Mouse (Mus musculus) neural tube, embryonic 12.5 days (tissue): ENCODE results near the gene Ptpn14. TPM values are rescaled to one million over a fixed set of nuclear protein-coding genes. Genes with fewer than 3 reads are reported as not detected.

Experiments
- ATAC-seq: fragments of 200-750 bp; cut with Nextera tagmentation; 2 replicates; pipeline ENCODE4 v1.8.0; 2017; ENCODE audit warnings: low read depth, mild to moderate bottlenecking, moderate TSS enrichment, moderate library complexity; ENCODE audit not compliant: low FRiP score
- H3K27ac ChIP-seq: fragments of 300-500 bp; sonication (generic); 2 replicates; pipeline ENCODE4 v1.5.1; 2016
- H3K27me3 ChIP-seq: fragments of 300-500 bp; sonication (generic); replicated peaks from 2 replicates; pipeline ENCODE4 v1.6.1; 2016; ENCODE audit warnings: mild to moderate bottlenecking
- H3K36me3 ChIP-seq: fragments of 300-500 bp; sonication (generic); 2 replicates; pipeline ENCODE4 v1.6.1; 2016; ENCODE audit warnings: mild to moderate bottlenecking
- H3K4me1 ChIP-seq: fragments of 300-500 bp; sonication (generic); 2 replicates; pipeline ENCODE4 v1.6.1; 2016
- H3K4me2 ChIP-seq: fragments of 300-500 bp; sonication (generic); replicated peaks from 2 replicates; pipeline ENCODE4 v1.6.1; 2016; ENCODE audit warnings: mild to moderate bottlenecking
- H3K4me3 ChIP-seq: fragments of 300-500 bp; sonication (generic); 2 replicates; pipeline ENCODE4 v1.5.1; 2016
- H3K9ac ChIP-seq: fragments of 300-500 bp; sonication (generic); 2 replicates; pipeline ENCODE4 v1.6.1; 2016; ENCODE audit warnings: mild to moderate bottlenecking
- H3K9me3 ChIP-seq: fragments of 300-500 bp; sonication (generic); 2 replicates; pipeline ENCODE4 v1.6.1; 2016; ENCODE audit warnings: mild to moderate bottlenecking
- WGBS: fragments of 180-500 bp; shearing (Covaris S2); methylation state at CpG from one replicate; pipeline ENCODE4 v1.1.7; 2016; 5-methylcytosine and 5-hydroxymethylcytosine counted together
- polyA plus RNA-seq: library from polyadenylated mRNA; unstranded; fragments of >200 nt; fragmentation: Nextera tagmentation; extraction: Ambion mirVana; gene quantifications from 2 replicates; pipeline ENCODE4 v1.2.1, GENCODE M21; 2016

The Ptpn14 gene
- polyA plus RNA-seq, 1 experiment from 2014 or later = 4.5 TPM

DNA sequence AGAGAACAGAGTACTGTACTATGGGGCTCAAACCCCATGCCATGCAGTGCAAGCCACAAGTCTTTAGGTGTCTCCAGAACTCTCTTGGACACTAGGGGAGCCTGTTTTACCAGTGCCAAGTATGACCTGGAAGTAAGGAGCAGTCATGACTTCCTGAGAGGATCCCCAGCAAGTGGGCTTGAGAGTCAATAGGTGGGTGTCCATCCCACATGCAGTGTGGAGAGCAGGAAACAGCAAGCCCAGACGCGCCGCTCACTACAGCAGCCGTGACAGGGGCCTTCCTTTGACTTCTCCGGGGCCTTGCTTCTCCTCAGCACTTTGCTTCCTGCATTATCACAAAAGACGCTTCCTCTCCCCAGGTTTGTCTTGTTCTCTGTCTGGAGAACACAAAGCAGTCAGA, 27.9 kb upstream of the Ptpn14 start:
- 84% methylated on average over 6 of the region's 6 CpGs for WGBS

DNA sequence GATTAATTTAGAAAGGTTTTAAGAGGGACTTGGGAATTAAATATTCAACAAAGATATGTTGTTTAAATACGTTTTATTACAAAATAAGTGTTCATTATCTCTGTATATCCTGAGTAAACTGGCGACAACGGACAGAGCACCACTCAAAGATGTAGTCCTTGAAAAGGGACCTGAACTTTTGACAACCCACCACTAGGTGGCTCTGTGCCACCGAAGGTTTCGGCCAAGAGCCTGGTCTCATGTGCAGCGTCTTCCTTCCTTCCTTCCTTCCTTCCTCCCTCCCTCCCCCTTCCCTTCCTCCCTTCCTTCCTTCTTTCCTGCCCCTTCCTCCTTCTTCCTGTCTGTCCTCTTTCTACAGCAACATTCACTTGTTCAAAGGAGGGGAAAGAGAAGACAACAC, 27.1 kb upstream of the Ptpn14 start:
- Histone ChIP-seq H3K27me3 (no peaks in the 10 kb centered on the region), H3K4me3 (no peak overlapping the region), H3K27ac (no peak overlapping the region), H3K4me2 (no peak overlapping the region), H3K36me3 (no peaks in the 10 kb centered on the region), H3K9me3 (no peaks in the 10 kb centered on the region), H3K9ac (no peak overlapping the region), H3K4me1 (no peaks in the 10 kb centered on the region)
- no peak for ATAC-seq
- WGBS = 3% methylated on average over 6 of the region's 6 CpGs

More for the DNA sequence above, 27.9 kb upstream of the Ptpn14 start:
- H3K36me3 ChIP-seq = no peaks in the 10 kb centered on the region
- ATAC-seq = no peak
- no peaks in the 10 kb centered on the region for H3K27me3 ChIP-seq
- H3K27ac ChIP-seq = no peak overlapping the region
- no peaks in the 10 kb centered on the region for H3K9me3 ChIP-seq
- H3K4me1 ChIP-seq = no peaks in the 10 kb centered on the region
- no peak overlapping the region for H3K4me3 ChIP-seq
- H3K4me2 ChIP-seq = no peak overlapping the region
- no peak overlapping the region for H3K9ac ChIP-seq

DNA sequence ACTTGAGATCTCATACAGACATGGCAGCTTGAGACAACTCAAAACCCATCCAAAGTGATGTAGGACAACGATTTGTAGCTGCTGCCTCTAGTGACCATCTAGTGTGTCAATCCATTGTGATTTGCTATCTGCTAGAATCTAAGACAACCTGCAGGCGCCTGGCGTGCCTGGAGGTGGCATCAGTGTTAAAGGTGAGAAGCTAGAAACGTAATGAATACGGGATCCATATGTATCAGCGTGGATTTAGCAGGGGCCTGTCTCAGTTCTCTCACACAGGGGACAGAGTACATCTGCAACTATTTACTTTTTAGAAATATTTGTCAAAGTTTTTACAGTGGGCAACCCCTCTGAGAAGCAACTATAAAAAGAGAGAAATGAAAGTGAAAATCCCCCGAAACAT, 24.9 kb upstream of the Ptpn14 start:
- H3K27me3 ChIP-seq = no peaks in the 10 kb centered on the region
- ATAC-seq = no peak
- no peak overlapping the region for H3K27ac ChIP-seq

DNA sequence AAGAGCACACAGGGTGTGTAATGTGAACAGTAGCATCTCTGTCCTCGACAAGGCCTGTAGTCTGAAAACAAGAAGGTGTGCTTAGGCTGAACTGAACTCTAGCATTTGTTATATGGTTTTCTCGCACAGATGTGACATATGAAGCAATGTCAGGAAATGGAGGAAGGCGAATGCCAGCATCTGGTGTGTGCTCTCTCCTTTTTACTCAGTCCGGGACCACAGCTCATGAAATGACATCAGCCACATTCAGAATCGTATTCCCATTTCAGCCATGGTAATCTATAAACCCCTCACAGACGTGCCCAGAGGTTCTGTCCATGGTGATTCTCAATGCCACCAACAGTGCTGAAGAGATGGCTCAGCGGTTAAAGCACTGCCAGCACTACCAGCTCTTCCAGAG, 24.5 kb upstream of the Ptpn14 start:
- Histone ChIP-seq H3K27ac (no peak overlapping the region), H3K4me3 (no peak overlapping the region), H3K36me3 (no peaks in the 10 kb centered on the region), H3K4me1 (peaks cover 4% of the 10 kb centered on the region; the same call in 1 of the 2 replicates), H3K9me3 (no peaks in the 10 kb centered on the region), H3K27me3 (no peaks in the 10 kb centered on the region), H3K4me2 (no peak overlapping the region), H3K9ac (no peak overlapping the region)
- 78% methylated on average over 7 of the region's 7 CpGs for WGBS
- ATAC-seq = no peak

More for the DNA sequence above, 24.9 kb upstream of the Ptpn14 start:
- H3K4me2 ChIP-seq = no peak overlapping the region
- no peaks in the 10 kb centered on the region for H3K9me3 ChIP-seq
- 59% methylated on average over 7 of the region's 7 CpGs for WGBS
- no peak overlapping the region for H3K4me3 ChIP-seq
- peaks cover 4% of the 10 kb centered on the region; the same call in 1 of the 2 replicates for H3K4me1 ChIP-seq
- no peaks in the 10 kb centered on the region for H3K36me3 ChIP-seq
- no peak overlapping the region for H3K9ac ChIP-seq

DNA sequence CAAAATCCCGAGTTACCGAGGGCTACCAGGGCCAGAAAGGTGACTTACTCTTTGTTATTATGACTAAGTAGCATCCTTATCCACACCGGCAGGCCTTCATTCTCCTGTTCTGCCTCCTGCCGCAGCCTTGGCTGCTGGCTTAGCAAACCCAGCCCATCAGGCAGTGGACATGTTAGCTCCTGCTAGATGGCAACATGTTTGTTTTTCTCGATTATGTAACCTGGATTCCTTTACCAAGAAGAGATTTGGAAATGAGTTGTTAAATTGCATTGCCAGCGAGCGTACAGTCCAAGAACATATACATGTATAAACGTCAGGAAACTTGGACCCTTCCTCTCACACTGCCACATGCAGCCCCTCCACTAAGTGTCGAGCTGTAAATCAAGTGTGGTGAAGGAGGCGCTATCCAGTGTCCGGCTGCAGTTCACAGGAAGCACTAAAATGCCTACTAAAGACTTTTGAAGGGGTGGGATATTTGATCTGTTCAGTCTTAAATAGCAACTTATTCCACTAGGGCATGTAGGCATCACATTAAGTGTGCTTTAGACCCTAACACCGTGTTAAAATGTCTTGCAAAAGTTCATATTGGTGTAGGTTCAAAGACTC, 21.9 kb upstream of the Ptpn14 start:
- WGBS = 57% methylated on average over 12 of the region's 12 CpGs
- peaks cover 4% of the 10 kb centered on the region; the same call in 1 of the 2 replicates for H3K4me1 ChIP-seq
- no peak overlapping the region for H3K4me2 ChIP-seq
- no peaks in the 10 kb centered on the region for H3K9me3 ChIP-seq
- no peak overlapping the region for H3K27ac ChIP-seq
- no peak overlapping the region for H3K4me3 ChIP-seq
- H3K27me3 ChIP-seq = no peaks in the 10 kb centered on the region
- H3K36me3 ChIP-seq = no peaks in the 10 kb centered on the region
- no peak for ATAC-seq
- H3K9ac ChIP-seq = no peak overlapping the region

DNA sequence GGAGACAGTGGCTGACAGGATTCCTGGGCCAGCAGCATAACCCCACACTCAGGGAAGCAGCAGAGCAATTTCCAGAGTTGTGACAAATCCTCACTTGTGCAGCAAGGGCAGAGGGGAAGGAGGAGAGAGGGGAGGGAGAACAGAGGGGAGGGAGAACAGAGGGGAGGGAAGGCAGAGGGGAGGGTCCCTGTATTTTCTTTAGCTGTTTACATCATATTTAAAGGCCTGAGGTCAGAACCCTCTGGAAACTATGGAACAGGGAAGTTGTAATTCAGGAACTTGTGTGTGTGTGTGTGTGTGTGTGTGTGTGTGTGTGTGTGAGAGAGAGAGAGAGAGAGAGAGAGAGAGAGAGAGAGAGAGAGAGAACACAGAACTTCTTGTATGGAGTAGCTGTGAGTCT, 21.1 kb upstream of the Ptpn14 start:
- H3K27ac ChIP-seq = no peak overlapping the region
- H3K9ac ChIP-seq = no peak overlapping the region
- ATAC-seq = no peak

DNA sequence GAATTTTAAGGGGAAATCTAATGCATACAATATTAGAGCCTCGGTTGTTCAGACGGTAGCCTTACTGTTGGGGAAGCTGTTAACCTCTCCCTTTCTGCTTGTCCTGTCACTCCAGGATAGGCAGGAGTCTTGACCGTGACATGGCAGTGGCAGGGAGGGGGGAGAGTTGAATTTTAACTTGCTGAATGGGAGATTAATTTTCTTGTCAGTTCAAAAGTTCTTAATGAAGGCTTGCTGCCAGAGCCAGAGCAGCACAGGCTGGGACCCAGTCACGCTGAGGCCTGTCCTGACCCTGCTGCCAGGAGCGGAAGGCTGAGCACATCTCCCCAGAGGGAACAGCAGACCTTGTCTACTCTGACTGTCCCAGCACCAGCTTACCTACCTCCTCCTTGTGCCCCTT, 20.6 kb upstream of the Ptpn14 start:
- no peaks in the 10 kb centered on the region for H3K27me3 ChIP-seq
- no peak overlapping the region for H3K4me3 ChIP-seq
- no peaks in the 10 kb centered on the region for H3K36me3 ChIP-seq
- ATAC-seq = no peak
- H3K4me2 ChIP-seq = no peak overlapping the region
- H3K27ac ChIP-seq = no peak overlapping the region
- 17% methylated on average over 5 of the region's 5 CpGs for WGBS
- no peaks in the 10 kb centered on the region for H3K9me3 ChIP-seq
- H3K4me1 ChIP-seq = peaks cover 4% of the 10 kb centered on the region; the same call in 1 of the 2 replicates
- no peak overlapping the region for H3K9ac ChIP-seq

More for the DNA sequence above, 21.1 kb upstream of the Ptpn14 start:
- Histone ChIP-seq H3K4me2 (no peak overlapping the region), H3K27me3 (no peaks in the 10 kb centered on the region), H3K4me3 (no peak overlapping the region), H3K4me1 (peaks cover 4% of the 10 kb centered on the region; the same call in 1 of the 2 replicates), H3K9me3 (no peaks in the 10 kb centered on the region), H3K36me3 (no peaks in the 10 kb centered on the region)

DNA sequence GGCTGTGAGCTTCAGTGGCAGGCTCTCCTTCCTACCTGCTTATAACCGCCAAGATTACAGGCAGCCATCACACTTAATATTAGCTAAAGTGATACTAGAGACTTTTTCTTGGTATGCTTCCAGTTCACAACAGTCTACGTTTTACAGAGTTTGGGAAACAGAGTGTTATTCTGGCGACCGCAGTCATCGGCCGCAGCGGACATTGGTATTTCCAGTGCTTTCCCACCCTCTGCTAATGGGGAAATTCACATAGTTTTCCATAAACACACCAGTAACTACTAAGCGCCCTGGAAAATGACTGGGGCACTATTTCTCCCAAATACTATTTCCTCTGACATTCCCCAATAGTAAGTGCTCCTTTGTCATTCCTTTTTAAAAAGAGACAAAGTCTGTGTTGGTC, 19.1 kb upstream of the Ptpn14 start:
- Histone ChIP-seq H3K9ac (no peak overlapping the region), H3K9me3 (no peaks in the 10 kb centered on the region), H3K27me3 (no peaks in the 10 kb centered on the region), H3K36me3 (no peaks in the 10 kb centered on the region), H3K4me1 (peaks cover 4% of the 10 kb centered on the region; the same call in 1 of the 2 replicates), H3K4me3 (no peak overlapping the region), H3K27ac (no peak overlapping the region), H3K4me2 (no peak overlapping the region)
- WGBS = 74% methylated on average over 8 of the region's 8 CpGs
- ATAC-seq = no peak

DNA sequence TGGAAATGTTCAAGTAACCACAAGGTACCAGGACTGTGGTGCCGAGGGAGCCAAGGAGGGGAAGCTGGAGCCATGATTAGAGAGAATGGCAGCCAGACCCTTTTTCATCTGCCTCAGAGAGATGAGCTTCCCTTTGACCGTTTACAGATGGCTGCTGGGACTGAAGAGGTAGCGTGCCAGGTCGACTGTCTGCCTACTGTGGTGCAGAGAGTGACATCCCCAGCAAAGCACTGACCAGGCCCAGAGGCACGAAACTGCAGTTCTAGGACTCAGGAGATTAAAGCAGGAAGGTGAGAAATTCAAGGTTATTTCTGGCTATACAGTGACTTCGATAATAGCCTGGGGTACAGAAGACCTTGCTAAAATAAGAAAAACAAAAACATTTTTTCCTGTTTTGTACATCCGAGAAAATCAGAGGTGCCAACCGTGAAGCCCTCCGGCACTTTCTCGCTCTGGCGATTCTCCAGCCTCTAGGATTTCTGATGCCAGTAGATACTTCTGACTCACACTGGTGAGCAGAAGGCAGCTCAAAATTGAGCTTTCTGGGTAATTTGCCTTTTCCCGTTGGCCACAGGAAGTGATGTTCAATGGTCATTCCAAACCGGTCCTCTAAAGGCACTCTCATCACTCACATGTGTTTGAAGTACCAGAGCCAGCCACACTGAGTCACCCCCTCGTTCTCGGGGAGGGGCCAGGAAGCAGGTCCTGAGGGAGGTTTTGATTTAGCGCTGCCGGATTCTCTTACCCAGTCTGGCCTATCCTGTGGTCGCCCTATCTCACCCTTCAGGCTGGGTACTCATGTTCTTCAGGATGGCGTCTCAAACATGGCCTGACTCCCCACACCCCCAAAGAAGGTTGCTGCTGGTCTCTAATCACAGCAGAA, 11.9 kb upstream of the Ptpn14 start:
- H3K27me3 ChIP-seq = no peaks in the 10 kb centered on the region
- WGBS = 71% methylated on average over 19 of the region's 19 CpGs
- no peak overlapping the region for H3K9ac ChIP-seq
- no peaks in the 10 kb centered on the region for H3K4me1 ChIP-seq
- H3K4me2 ChIP-seq = no peak overlapping the region
- no peaks in the 10 kb centered on the region for H3K36me3 ChIP-seq
- no peak overlapping the region for H3K4me3 ChIP-seq
- H3K27ac ChIP-seq = no peak overlapping the region
- ATAC-seq = no peak
- H3K9me3 ChIP-seq = no peaks in the 10 kb centered on the region; the same call in 1 of the 2 replicates

DNA sequence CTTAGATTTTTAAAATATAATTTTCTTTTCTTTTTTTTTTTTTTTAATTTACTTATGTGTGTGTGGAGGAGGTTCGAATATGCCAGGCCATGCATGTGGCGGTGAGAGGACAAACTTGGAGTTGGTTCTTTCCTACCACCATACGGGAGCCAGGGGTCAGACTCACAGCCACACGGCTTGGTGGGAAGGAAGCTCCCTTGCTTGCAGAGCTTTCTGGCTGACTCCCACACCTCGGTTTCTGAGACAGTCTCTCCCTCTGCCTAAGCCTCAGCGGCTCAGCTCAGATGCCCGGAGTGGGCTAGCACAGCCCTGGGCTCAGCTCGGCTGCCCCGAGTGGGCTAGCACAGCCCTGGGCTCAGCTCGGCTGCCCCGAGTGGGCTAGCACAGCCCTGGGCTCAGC, 10.5 kb upstream of the Ptpn14 start:
- no peak overlapping the region for H3K27ac ChIP-seq
- no peaks in the 10 kb centered on the region for H3K4me1 ChIP-seq
- H3K36me3 ChIP-seq = no peaks in the 10 kb centered on the region
- no peak overlapping the region for H3K4me3 ChIP-seq
- no peak overlapping the region for H3K4me2 ChIP-seq
- no peaks in the 10 kb centered on the region for H3K27me3 ChIP-seq
- no peak for ATAC-seq
- H3K9me3 ChIP-seq = no peaks in the 10 kb centered on the region; the same call in 1 of the 2 replicates
- WGBS = 91% methylated on average over 11 of the region's 11 CpGs
- no peak overlapping the region for H3K9ac ChIP-seq

DNA sequence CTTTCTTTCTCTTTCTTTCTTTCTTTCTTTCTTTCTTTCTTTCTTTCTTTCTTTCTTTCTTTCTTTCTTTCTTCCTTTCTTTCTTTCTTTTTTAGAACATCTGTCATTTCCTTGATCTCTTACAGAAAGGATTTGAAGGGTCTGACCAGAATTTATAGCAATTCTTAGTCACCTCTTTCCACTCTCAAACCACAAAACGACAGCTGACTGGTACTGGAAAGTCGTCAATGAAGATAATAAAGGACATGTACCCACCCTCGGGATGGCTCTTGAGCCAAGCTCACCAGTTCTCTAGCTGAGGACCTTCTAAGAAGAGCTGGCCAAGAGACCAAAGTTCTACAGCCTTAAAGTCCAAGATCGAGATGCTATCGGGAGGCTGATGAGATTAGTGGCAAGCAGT, 9.5 kb upstream of the Ptpn14 start:
- Histone ChIP-seq H3K9ac (no peak overlapping the region), H3K36me3 (no peaks in the 10 kb centered on the region), H3K27ac (no peak overlapping the region), H3K4me1 (no peaks in the 10 kb centered on the region), H3K9me3 (no peaks in the 10 kb centered on the region; the same call in 1 of the 2 replicates), H3K27me3 (no peaks in the 10 kb centered on the region), H3K4me3 (no peak overlapping the region), H3K4me2 (no peak overlapping the region)
- 63% methylated on average over 5 of the region's 5 CpGs for WGBS
- no peak for ATAC-seq

DNA sequence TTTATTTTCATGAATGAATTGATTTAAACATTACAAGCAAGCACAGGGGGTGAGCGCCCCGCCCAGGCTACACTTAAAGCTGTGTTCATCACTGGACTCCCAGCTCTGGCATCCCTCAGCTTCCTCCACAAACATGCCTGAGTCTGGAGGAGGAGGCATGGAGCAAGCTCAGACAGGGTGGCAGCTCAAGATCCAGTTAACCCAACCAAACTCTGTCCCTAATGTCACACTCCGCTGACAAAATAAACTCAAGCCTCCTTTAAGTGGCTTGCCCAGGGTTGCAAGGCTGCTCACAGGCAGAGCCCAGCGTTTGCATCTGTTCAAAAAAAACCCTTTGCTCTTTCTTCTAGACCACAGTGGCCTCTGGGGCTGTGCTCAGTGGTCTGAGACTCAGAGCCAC, 1.9 kb upstream of the Ptpn14 start:
- Histone ChIP-seq H3K4me2 (no peak overlapping the region), H3K27ac (no peak overlapping the region), H3K36me3 (no peaks in the 10 kb centered on the region), H3K4me1 (peaks cover 31% of the 10 kb centered on the region), H3K9ac (no peak overlapping the region), H3K9me3 (no peaks in the 10 kb centered on the region), H3K27me3 (peaks cover 25% of the 10 kb centered on the region), H3K4me3 (no peak overlapping the region)
- 70% methylated on average over 4 of the region's 4 CpGs for WGBS
- no peak for ATAC-seq
